Mouse (Mus musculus) midbrain, embryonic 16.5 days (tissue): ENCODE data around the gene Sf3b3. TPM values are rescaled to one million over a fixed set of nuclear protein-coding genes. Genes with fewer than 3 reads are reported as not detected.
"Not testable (repeated sequence)": the region's sequence is repeated elsewhere in the genome, so short reads cannot be mapped to it uniquely, and the experiment has no call there.

Experiments used
- ATAC-seq: fragments of 200-750 bp; cut with Nextera tagmentation; 2 replicates; pipeline ENCODE4 v1.8.0; 2017; ENCODE audit warnings: moderate TSS enrichment
- H3K27ac ChIP-seq: fragments of 300-500 bp; sonication (generic); 2 replicates; pipeline ENCODE4 v1.5.1; 2014; ENCODE audit warnings: mild to moderate bottlenecking, low read length, mixed read lengths
- H3K27me3 ChIP-seq: fragments of 300-500 bp; sonication (generic); 2 replicates; pipeline ENCODE4 v1.6.1; 2014; ENCODE audit warnings: low read depth, low read length, mixed read lengths; ENCODE audit not compliant: control insufficient read depth, insufficient read depth
- H3K36me3 ChIP-seq: fragments of 300-500 bp; sonication (generic); 2 replicates; pipeline ENCODE4 v1.6.1; 2014; ENCODE audit warnings: mild to moderate bottlenecking, low read length, moderate library complexity, mixed read lengths; ENCODE audit not compliant: control insufficient read depth, insufficient read depth
- H3K4me1 ChIP-seq: fragments of 300-500 bp; sonication (generic); 2 replicates; pipeline ENCODE4 v1.6.1; 2014; ENCODE audit warnings: mild to moderate bottlenecking, low read length, mixed read lengths; ENCODE audit not compliant: control insufficient read depth, insufficient read depth
- H3K4me2 ChIP-seq: fragments of 300-500 bp; sonication (generic); 2 replicates; pipeline ENCODE4 v1.6.1; 2014; ENCODE audit warnings: mild to moderate bottlenecking, low read length, mixed read lengths
- H3K4me3 ChIP-seq: fragments of 300-500 bp; sonication (generic); 2 replicates; pipeline ENCODE4 v1.5.1; 2014; ENCODE audit warnings: low read depth, mild to moderate bottlenecking, low read length, moderate library complexity, mixed read lengths
- H3K9ac ChIP-seq: fragments of 300-500 bp; sonication (generic); 2 replicates; pipeline ENCODE4 v1.6.1; 2014; ENCODE audit warnings: low read depth, low read length, mixed read lengths
- H3K9me3 ChIP-seq: fragments of 300-500 bp; sonication (generic); replicated peaks from 2 replicates; pipeline ENCODE4 v1.6.1; 2014; ENCODE audit warnings: mild to moderate bottlenecking, low read length, mixed read lengths; ENCODE audit not compliant: control insufficient read depth, poor library complexity, severe bottlenecking
- WGBS: fragments of 180-500 bp; shearing (Covaris S2); extraction: QIAGEN DNeasy Blood & Tissue Kit; methylation state at CpG from one replicate; pipeline ENCODE4 v1.1.7; 2014; 5-methylcytosine and 5-hydroxymethylcytosine counted together
- polyA plus RNA-seq: library from polyadenylated mRNA; unstranded; fragments of >200 nt; fragmentation: Nextera tagmentation; extraction: Ambion mirVana; gene quantifications from 2 replicates; pipeline ENCODE4 v1.2.1, GENCODE M21; 2015

Gene Sf3b3
- polyA plus RNA-seq, 1 experiment from 2014 or later, result 92.3 TPM

GRCm38 (mm10) chr8:110887551-110887950 is 41.0 kb upstream of the Sf3b3 start:
- H3K9ac ChIP-seq, result no peak overlapping the region
- no peaks in the 10 kb centered on the region for H3K27me3 ChIP-seq
- no peak for ATAC-seq
- H3K36me3 ChIP-seq, result peaks cover 20% of the 10 kb centered on the region
- H3K27ac ChIP-seq, result no peak overlapping the region
- WGBS, result 95% methylated on average over 10 of the region's 10 CpGs
- H3K9me3 ChIP-seq, result no peaks in the 10 kb centered on the region
- H3K4me3 ChIP-seq, result no peak overlapping the region
- no peak overlapping the region for H3K4me2 ChIP-seq
- H3K4me1 ChIP-seq, result no peaks in the 10 kb centered on the region

DNA sequence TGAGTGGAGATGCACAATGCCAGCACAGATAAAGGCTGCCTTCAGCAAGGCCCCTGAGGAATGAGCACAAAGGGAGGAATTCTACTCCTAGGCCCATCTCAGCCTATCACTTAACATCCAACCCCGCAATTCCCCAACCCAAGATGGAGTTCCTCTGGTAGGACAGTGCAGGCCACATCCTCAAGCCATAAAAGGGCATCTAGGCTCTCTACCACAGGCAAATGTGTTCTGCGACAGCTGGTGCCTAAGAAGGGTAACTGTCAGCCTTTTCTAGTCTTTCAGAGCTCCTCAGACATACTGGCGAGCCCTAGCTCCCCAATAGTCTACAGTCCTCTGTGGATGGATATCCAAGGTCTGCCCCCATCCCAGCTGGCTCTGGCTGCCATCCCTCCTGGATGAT is 40.0 kb upstream of the Sf3b3 start:
- Histone ChIP-seq H3K4me2 (no peak overlapping the region), H3K4me3 (no peak overlapping the region), H3K4me1 (no peaks in the 10 kb centered on the region), H3K9me3 (no peaks in the 10 kb centered on the region), H3K9ac (no peak overlapping the region), H3K36me3 (peaks cover 28% of the 10 kb centered on the region), H3K27me3 (no peaks in the 10 kb centered on the region), H3K27ac (no peak overlapping the region)
- no peak for ATAC-seq
- 85% methylated on average over 3 of the region's 3 CpGs for WGBS

GRCm38 (mm10) chr8:110883824-110884223 is 37.2 kb upstream of the Sf3b3 start:
- H3K36me3 ChIP-seq, result peaks cover 48% of the 10 kb centered on the region

GRCm38 (mm10) chr8:110881741-110882310 is 35.2 kb upstream of the Sf3b3 start:
- no peaks in the 10 kb centered on the region for H3K4me1 ChIP-seq

More at GRCm38 (mm10) chr8:110883824-110884223, 37.2 kb upstream of the Sf3b3 start:
- 97% methylated on average over 18 of the region's 18 CpGs for WGBS
- no peaks in the 10 kb centered on the region for H3K9me3 ChIP-seq
- H3K27me3 ChIP-seq, result no peaks in the 10 kb centered on the region
- no peak for ATAC-seq
- H3K4me3 ChIP-seq, result no peak overlapping the region
- H3K9ac ChIP-seq, result no peak overlapping the region
- H3K4me1 ChIP-seq, result no peaks in the 10 kb centered on the region
- no peak overlapping the region for H3K4me2 ChIP-seq
- no peak overlapping the region for H3K27ac ChIP-seq

DNA sequence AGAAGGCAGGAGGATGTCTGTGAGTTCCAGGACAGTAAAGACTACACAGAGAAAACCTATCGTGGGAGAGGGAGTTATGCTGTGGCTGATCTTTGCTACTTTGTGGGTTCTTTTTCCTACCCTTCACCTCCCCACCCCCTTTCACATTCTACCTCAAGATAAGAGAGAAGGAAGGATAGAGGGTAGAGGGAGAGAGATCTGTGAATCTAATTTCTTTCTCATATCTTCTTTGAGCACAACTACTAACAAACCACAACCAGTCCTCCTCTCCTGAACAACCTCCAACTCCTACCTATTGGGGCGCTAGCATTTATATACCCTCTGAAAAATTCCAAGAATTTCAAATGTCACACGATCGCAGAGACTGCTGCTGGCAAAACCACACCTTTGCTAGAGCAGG is 31.3 kb upstream of the Sf3b3 start:
- Histone ChIP-seq H3K27me3 (no peaks in the 10 kb centered on the region), H3K9me3 (no peaks in the 10 kb centered on the region), H3K4me3 (no peak overlapping the region), H3K4me1 (no peaks in the 10 kb centered on the region), H3K27ac (no peak overlapping the region), H3K4me2 (no peak overlapping the region), H3K36me3 (peaks cover 53% of the 10 kb centered on the region), H3K9ac (no peak overlapping the region)
- WGBS, result 94% methylated on average over 4 of the region's 4 CpGs
- ATAC-seq, result no peak

More at GRCm38 (mm10) chr8:110881741-110882310, 35.2 kb upstream of the Sf3b3 start:
- 92% methylated on average over 10 of the region's 10 CpGs for WGBS
- no peaks in the 10 kb centered on the region for H3K27me3 ChIP-seq
- H3K9ac ChIP-seq, result no peak overlapping the region
- no peak overlapping the region for H3K4me3 ChIP-seq
- H3K27ac ChIP-seq, result no peak overlapping the region
- no peaks in the 10 kb centered on the region for H3K9me3 ChIP-seq
- H3K4me2 ChIP-seq, result no peak overlapping the region
- peaks cover 48% of the 10 kb centered on the region for H3K36me3 ChIP-seq
- ATAC-seq, result no peak

GRCm38 (mm10) chr8:110870501-110870900 is 23.9 kb upstream of the Sf3b3 start:
- Histone ChIP-seq H3K27ac (no peak overlapping the region), H3K4me2 (no peak overlapping the region), H3K36me3 (peaks cover 49% of the 10 kb centered on the region), H3K9me3 (no peaks in the 10 kb centered on the region), H3K27me3 (no peaks in the 10 kb centered on the region), H3K4me3 (no peak overlapping the region), H3K4me1 (no peaks in the 10 kb centered on the region), H3K9ac (no peak overlapping the region)
- no peak for ATAC-seq
- 98% methylated on average over 2 of the region's 2 CpGs for WGBS

DNA sequence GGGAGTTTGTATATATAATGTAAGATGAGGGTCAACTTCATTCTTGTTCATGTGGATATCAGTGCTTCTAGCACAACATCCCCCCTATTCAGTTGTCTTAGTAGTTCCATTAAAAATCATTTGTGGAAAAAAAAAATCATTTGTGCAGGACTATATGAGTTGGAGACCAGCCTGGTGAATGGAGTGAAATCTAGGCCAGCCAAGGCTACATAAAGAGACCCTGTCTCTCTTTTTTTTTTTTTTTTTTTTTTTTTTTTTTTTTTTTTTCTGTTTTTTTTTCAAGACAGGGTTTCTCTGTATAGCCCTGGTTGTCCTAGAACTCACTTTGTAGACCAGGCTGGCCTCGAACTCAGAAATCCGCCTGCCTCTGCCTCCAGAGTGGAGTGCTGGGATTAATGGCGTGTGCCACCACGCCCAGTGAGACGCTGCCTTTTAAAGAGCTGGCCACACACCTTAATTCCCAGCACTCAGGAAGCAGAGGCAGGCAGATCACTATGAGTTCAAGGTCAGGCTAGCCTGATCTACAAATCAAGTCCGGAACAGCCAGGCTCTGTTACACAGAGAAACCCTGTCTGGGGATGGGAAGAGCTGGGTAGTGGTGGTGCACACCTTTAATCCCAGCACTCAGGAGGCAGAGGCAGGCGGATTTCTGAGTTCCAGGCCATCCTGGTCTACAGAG is 14.9 kb upstream of the Sf3b3 start:
- H3K4me1 ChIP-seq, ATAC-seq, H3K27me3 ChIP-seq, H3K27ac ChIP-seq, H3K4me3 ChIP-seq, H3K9me3 ChIP-seq, H3K4me2 ChIP-seq, H3K9ac ChIP-seq: not testable (repeated sequence)
- 94% methylated on average over 7 of the region's 7 CpGs for WGBS
- H3K36me3 ChIP-seq, result peaks cover 50% of the 10 kb centered on the region

DNA sequence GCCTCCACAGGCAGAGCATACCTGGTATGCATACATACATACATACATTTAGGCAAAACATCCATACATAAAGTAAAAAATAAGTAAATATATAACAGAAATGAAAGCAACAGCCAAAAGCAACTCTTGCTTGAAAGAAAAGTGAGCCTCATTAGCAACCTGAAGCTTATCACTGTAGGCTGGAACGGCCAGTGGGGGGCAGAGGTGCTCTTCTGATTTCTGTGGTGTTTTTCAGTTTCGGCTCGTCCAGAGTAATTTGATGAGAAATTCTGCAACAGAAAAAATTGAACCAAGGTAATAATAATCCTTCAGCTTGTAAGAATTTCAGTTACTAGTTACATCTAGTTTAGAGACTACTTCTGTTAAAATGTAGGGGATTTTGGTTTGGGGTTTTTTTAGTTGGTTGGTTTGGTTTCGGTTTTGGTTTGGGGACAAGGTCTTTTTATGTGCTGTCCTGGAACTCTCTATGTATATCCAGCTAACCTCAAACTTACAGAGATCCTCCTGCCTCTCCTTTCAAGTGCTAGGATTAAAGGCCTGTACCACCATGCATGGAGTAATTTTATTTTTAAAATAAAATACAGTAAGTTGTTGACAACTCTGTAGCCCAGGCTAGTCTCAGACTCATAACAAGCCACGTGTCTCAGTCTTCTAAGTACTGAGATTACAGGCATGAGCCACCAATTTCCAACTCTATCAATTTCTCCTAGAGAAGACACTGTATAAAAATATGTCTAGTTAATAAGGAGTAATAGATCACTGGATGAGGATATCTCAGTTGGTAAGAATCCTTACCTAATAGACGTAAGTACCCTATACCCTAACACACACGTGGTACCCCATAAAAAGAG is 13.3 kb upstream of the Sf3b3 start:
- peaks cover 50% of the 10 kb centered on the region for H3K36me3 ChIP-seq
- no peak overlapping the region for H3K27ac ChIP-seq
- H3K27me3 ChIP-seq, result no peaks in the 10 kb centered on the region
- H3K4me1 ChIP-seq, result no peaks in the 10 kb centered on the region
- no peak overlapping the region for H3K4me3 ChIP-seq
- no peaks in the 10 kb centered on the region for H3K9me3 ChIP-seq
- no peak overlapping the region for H3K9ac ChIP-seq
- no peak overlapping the region for H3K4me2 ChIP-seq
- 82% methylated on average over 7 of the region's 7 CpGs for WGBS
- ATAC-seq, result no peak
